8 mouse cellular contexts compared by ENCODE assay signal in the genomic region with DNA sequence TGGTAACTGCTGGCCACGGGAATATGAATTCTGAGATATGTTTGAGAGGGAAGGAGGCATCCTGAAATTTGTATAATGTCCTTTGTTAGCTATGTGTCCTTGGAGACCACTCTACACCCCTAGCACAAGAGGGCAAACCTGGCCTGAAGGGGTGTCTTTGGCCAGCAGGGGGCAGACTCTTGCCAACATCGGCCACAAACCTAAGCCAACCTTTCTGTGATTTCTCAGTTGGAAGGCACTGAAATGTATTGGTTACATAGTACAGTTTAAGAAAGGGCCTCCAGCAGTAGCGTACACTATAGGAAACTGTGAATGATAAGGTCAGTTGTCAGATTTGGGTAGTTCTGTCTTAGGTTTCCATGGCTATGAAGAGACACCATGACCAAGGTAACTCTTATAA. TPM values are rescaled to one million over a fixed set of nuclear protein-coding genes. Genes with fewer than 3 reads are reported as not detected.
A peak's percentile ranks its signal among the peaks of the same experiment; 100 is the strongest.
DNase-seq lines count a peak whose midpoint lies in the region; ATAC-seq and TF ChIP-seq lines count a peak whose summit lies in the region.
"Had no signal": no experiment of that assay in that cellular context is flagged by ENCODE, and none has a peak within 500 bp of the region (broad histone marks: within the 10 kb centered on the region; RNA-seq: fewer than 3 reads in every experiment).

No protein-coding gene starts in this region.

- peaks cover 2% of the 10 kb centered on the region; the same call in 1 of the 2 replicates for H3K4me1 ChIP-seq in kidney, embryonic 16.5 days (ENCODE audit: insufficient read depth, low read length)
- no peaks in the 10 kb centered on the region for H3K4me1 ChIP-seq in ES-Bruce4 (ENCODE audit: control insufficient read depth, insufficient read depth, low read length)
- H3K4me1 ChIP-seq in lung, embryonic 14.5 days (ENCODE audit: insufficient read depth) = no peaks in the 10 kb centered on the region

- no peak for ATAC-seq in kidney, embryonic 16.5 days (ENCODE audit: low FRiP score, low TSS enrichment)
- peak; percentile 61; the same call in 1 of the 2 replicates for ATAC-seq in lung, embryonic 14.5 days (ENCODE audit: insufficient read depth)

- H3K36me3 ChIP-seq in kidney, embryonic 16.5 days (ENCODE audit: insufficient read depth, low read length) = no peaks in the 10 kb centered on the region
- no peaks in the 10 kb centered on the region for H3K36me3 ChIP-seq in ES-Bruce4 (ENCODE audit: control insufficient read depth, insufficient read depth, low read length, poor library complexity, severe bottlenecking)
- no peaks in the 10 kb centered on the region for H3K36me3 ChIP-seq in lung, embryonic 14.5 days (ENCODE audit: insufficient read depth)
- H3K36me3 ChIP-seq: limb, embryonic 13.5 days had no signal

- TF ChIP-seq EP300 in ES-Bruce4 (IDR thresholded peaks at IDR 0.05; ENCODE audit: insufficient read depth, low read depth, low read length) = no peak

- H3K9me3 ChIP-seq in kidney, embryonic 16.5 days (ENCODE audit: low read length) = no peaks in the 10 kb centered on the region
- H3K9me3 ChIP-seq in ES-Bruce4 (replicated peaks; ENCODE audit: control insufficient read depth, insufficient read depth, low read length, poor library complexity, severe bottlenecking) = no peaks in the 10 kb centered on the region
- H3K9me3 ChIP-seq in lung, embryonic 14.5 days (ENCODE audit: low read depth, low read length) = no peaks in the 10 kb centered on the region
- H3K9me3 ChIP-seq: limb, embryonic 13.5 days had no signal

- no peak overlapping the region for H3K4me3 ChIP-seq in kidney, embryonic 16.5 days (ENCODE audit: low read length)
- no peak overlapping the region for H3K4me3 ChIP-seq in ES-Bruce4 (ENCODE audit: low read depth, low read length)
- H3K4me3 ChIP-seq in lung, embryonic 14.5 days (ENCODE audit: low read depth, low read length) = no peak overlapping the region
- H3K4me3 ChIP-seq: limb, embryonic 13.5 days had no signal

- no peak overlapping the region for H3K9ac ChIP-seq in kidney, embryonic 16.5 days (replicated peaks; ENCODE audit: low read length)
- no peak overlapping the region for H3K9ac ChIP-seq in ES-Bruce4 (ENCODE audit: low read depth, poor library complexity, severe bottlenecking)
- no peak overlapping the region for H3K9ac ChIP-seq in lung, embryonic 14.5 days
- H3K9ac ChIP-seq: limb, embryonic 13.5 days had no signal

- TF ChIP-seq POLR2A in ES-Bruce4 (IDR thresholded peaks at IDR 0.05; ENCODE audit: insufficient read depth, low read length) = no peak

- peak; percentile 85 for TF ChIP-seq CTCF in ES-Bruce4 (IDR thresholded peaks at IDR 0.05; ENCODE audit: low read depth, low read length)
- peak; percentile 87 for TF ChIP-seq CTCF in lung, embryonic 14.5 days (IDR thresholded peaks at IDR 0.05; ENCODE audit: low read depth)

- H3K27ac ChIP-seq in kidney, embryonic 16.5 days (ENCODE audit: low read length) = no peak overlapping the region
- H3K27ac ChIP-seq in ES-Bruce4 (ENCODE audit: insufficient read depth, low read length) = no peak overlapping the region
- no peak overlapping the region for H3K27ac ChIP-seq in lung, embryonic 14.5 days (ENCODE audit: low read depth)
- H3K27ac ChIP-seq: limb, embryonic 13.5 days had no signal

- WGBS in kidney, embryonic 16.5 days = 25% methylated on average over 3 of the region's 3 CpGs
- 26% methylated on average over 3 of the region's 3 CpGs for WGBS in lung, embryonic 14.5 days

- H3K4me2 ChIP-seq in kidney, embryonic 16.5 days (replicated peaks; ENCODE audit: low read depth, low read length) = no peak overlapping the region
- no peak overlapping the region for H3K4me2 ChIP-seq in lung, embryonic 14.5 days
- H3K4me2 ChIP-seq: limb, embryonic 13.5 days had no signal

- H3K27me3 ChIP-seq in kidney, embryonic 16.5 days (ENCODE audit: insufficient read depth, low read length) = no peaks in the 10 kb centered on the region
- H3K27me3 ChIP-seq in ES-Bruce4 (ENCODE audit: control insufficient read depth, insufficient read depth, low read length, poor library complexity, severe bottlenecking) = no peaks in the 10 kb centered on the region
- no peaks in the 10 kb centered on the region for H3K27me3 ChIP-seq in lung, embryonic 14.5 days (ENCODE audit: insufficient read depth, low read length)
- H3K27me3 ChIP-seq: limb, embryonic 13.5 days had no signal

- peak; percentile 65 for DNase-seq in kidney, adult 9 months
- DNase-seq in CD4-positive helper T cell, adult 2 months (ENCODE audit: low read depth, low spot score) = peak; percentile 75
- DNase-seq in embryo, embryonic 10.5 days (ENCODE audit: low spot score) = peak; percentile 80
- DNase-seq in lung, embryonic 14.5 days = peak; percentile 85
- DNase-seq in spleen, adult 18-20 months = peak; percentile 62 to 85

RNA-seq across cellular contexts. Expression of a gene that starts 15.0 kb away (rescaled TPM):
- 2.2 TPM in 2 replicates for polyA plus RNA-seq in kidney, embryonic 16.5 days (2015; fragmentation: Nextera tagmentation; extraction: Ambion mirVana)
- polyA plus RNA-seq in ES-Bruce4 (2011; ENCODE audit: insufficient read depth, insufficient read length, low read depth, missing spikeins) = 16.0 and 19.2 TPM in 2 replicates
- 3.8 and 4.1 TPM in 2 replicates for polyA plus RNA-seq in lung, embryonic 14.5 days (2014; fragmentation: Nextera tagmentation; extraction: Ambion mirVana)
